Mouse (Mus musculus) kidney, adult 2 months (tissue): Measurements from ENCODE around the gene Cdc42. TPM values are rescaled to one million over a fixed set of nuclear protein-coding genes. Genes with fewer than 3 reads are reported as not detected.

Experiments
- DNase-seq: peaks from one replicate; pipeline ENCODE4 v3.0.0; 2021
- H3K27ac ChIP-seq: fragments of 200-500 bp; 2 replicates; pipeline ENCODE4 v1.5.1; 2012; ENCODE audit warnings: low read depth, low read length, control low read depth, inconsistent platforms; ENCODE audit not compliant: insufficient read depth
- H3K27me3 ChIP-seq: fragments of 200-500 bp; replicated peaks from 2 replicates; pipeline ENCODE4 v1.6.1; 2012; ENCODE audit warnings: mild to moderate bottlenecking, moderate library complexity, low read length, inconsistent platforms; ENCODE audit not compliant: control insufficient read depth, insufficient read depth
- H3K36me3 ChIP-seq: fragments of 200-500 bp; 2 replicates; pipeline ENCODE4 v1.6.1; 2012; ENCODE audit warnings: mild to moderate bottlenecking, moderate library complexity, low read length, inconsistent platforms; ENCODE audit not compliant: control insufficient read depth, insufficient read depth
- H3K4me1 ChIP-seq: fragments of 200-500 bp; 2 replicates; pipeline ENCODE4 v1.6.1; 2011; ENCODE audit warnings: low read length; ENCODE audit not compliant: control insufficient read depth, insufficient read depth
- H3K4me3 ChIP-seq: fragments of 200-500 bp; 2 replicates; pipeline ENCODE4 v1.5.1; 2011; ENCODE audit warnings: mild to moderate bottlenecking, low read depth, low read length, control low read depth; ENCODE audit not compliant: insufficient read depth
- CTCF ChIP-seq: fragments of 200-500 bp; conservative IDR thresholded peaks from 2 replicates; pipeline ENCODE4 v1.5.1; 2011; ENCODE audit warnings: low read depth, mild to moderate bottlenecking, control low read depth, low read length, moderate library complexity, mixed read lengths; ENCODE audit not compliant: insufficient read depth, insufficient read length
- POLR2A ChIP-seq: fragments of 200-500 bp; IDR thresholded peaks from one replicate; pipeline ENCODE4 v1.6.1; 2011; ENCODE audit warnings: low read depth, low read length, control low read depth
- WGBS: fragments of 180-500 bp; shearing (Covaris S2); methylation state at CpG from one replicate; pipeline ENCODE4 v1.1.7; 2018; 5-methylcytosine and 5-hydroxymethylcytosine counted together
- polyA plus RNA-seq: library from polyadenylated mRNA; depleted of rRNA; stranded (reverse); fragments of >200 nt; gene quantifications from 2 replicates; pipeline ENCODE4 v1.2.3, GENCODE M21; 2012; rRNA removed

Cdc42 gene
- polyA plus RNA-seq, 1 experiment = 116 TPM

DNA sequence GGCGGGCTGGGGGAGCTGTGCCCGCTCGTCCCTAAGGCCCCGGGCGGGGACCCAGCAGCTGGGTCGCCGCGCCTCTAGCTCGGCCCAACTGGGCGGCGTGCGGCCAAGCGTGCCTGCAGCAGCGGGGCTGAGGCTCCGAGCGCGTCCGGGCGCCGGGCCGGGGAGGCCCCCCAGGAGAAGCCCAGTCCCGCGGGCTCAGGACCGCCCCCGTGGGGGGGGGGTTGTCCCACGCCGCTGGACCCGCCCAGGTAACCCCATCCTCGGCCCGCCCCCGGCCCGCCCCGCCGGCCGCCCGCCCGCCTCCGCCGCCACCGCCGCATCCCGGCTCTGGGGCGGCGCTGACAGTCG lies 80.4 kb downstream of the Cdc42 start, which contains the start of gene Wnt4:
Gene Wnt4 (plus strand): TSS at position 324 of the 348 bp plus-strand sequence.
- H3K4me1 ChIP-seq = no peaks in the 10 kb centered on the region
- peak; percentile 34 for DNase-seq
- H3K4me3 ChIP-seq = peak within 1 kb of the TSS; percentile 39
- H3K27ac ChIP-seq = no peak within 1 kb of the TSS
- WGBS = 6% methylated on average over 34 of the region's 45 CpGs
- no peaks in the 10 kb centered on the region for H3K36me3 ChIP-seq
- no peak for TF ChIP-seq POLR2A
- no peak for TF ChIP-seq CTCF
- H3K27me3 ChIP-seq = peaks cover 2% of the 10 kb centered on the region

DNA sequence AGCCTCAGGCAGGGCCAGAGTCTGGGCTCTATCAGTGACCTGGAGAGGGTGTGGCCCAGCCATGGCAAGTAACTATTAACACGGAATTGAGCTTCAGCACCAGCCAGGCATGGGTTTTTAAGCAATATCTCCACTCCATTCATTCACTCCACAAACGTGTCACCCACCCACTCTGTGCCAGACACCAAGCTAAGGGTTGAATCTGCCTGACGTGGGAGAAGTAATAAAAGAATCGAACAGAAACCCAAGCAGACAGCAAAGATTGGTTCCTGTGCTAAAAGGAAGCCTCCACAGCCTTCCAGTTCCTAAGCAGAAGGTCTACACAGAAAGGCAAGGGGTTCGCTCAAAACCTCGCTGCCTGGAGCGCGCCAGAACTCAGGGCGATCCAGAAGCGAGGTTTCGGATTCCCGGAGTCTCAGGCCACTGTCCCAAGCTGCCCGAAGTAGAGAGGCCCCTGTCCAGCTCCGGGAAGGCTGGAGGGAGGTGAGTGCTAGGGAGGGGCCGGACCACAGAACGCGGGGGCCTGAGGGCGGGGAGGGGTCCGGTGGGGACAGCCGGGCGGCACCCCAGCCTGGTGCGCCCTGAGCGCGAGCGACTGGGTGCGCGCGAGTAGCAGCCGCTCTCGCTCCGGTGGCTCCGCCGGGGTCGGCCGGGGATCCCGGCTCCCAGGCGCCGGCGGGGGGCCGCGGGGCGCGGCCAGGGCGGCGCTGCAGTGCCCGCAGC lies 80.9 kb downstream of the Cdc42 start:
- H3K27ac ChIP-seq = no peak overlapping the region
- no peaks in the 10 kb centered on the region for H3K36me3 ChIP-seq
- H3K4me3 ChIP-seq = peak overlapping the region; percentile 39
- no peaks in the 10 kb centered on the region for H3K4me1 ChIP-seq
- DNase-seq = no peak
- TF ChIP-seq CTCF (no peak), POLR2A (no peak)
- H3K27me3 ChIP-seq = peaks cover 2% of the 10 kb centered on the region
- 3% methylated on average over 46 of the region's 46 CpGs for whole genome bisulfite sequencing

DNA sequence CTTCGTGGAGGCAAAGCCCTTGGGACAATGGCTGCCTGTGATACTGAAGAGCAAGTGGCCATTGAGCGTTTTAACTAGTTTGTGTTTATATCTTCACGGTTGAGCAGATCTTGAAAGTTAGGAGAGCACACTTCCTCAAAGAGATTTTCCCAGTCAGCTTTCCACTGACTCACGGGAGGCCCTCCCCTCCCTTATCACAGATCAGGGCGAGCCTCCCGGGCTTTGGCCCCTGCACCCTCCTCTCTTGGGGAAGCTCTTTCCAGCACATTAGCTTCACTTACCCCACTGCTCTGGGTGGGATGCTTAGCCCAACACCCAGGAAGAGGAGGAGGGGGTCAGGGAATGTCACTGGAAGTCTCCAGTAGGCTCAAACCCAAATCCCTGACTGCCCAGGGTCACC lies 83.2 kb downstream of the Cdc42 start:
- Histone ChIP-seq H3K4me3 (no peak overlapping the region), H3K27ac (no peak overlapping the region)

DNA sequence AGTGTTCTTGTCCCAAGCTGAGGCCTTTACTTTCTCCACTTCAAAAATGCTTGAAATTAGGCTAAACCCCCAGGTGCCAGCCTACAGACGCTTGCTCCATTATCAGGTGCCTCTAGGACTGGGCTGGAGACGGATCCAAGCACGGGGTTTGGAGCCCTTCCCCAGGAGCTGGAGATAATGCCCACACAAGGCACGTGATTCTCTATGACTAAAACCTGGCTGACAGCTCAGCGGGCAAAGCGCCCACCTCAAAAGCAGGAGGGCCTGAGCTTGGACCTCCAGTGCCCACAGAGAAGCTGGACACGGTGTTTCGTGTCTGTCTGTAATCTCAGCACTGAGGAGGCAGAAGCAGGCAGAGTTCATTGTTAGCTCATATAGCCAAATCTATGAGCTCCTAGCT lies 85.7 kb downstream of the Cdc42 start:
- 89% methylated on average over 8 of the region's 8 CpGs for WGBS

More for the DNA sequence above, 83.2 kb downstream of the Cdc42 start:
- Histone ChIP-seq H3K36me3 (no peaks in the 10 kb centered on the region), H3K4me1 (no peaks in the 10 kb centered on the region), H3K27me3 (peaks cover 2% of the 10 kb centered on the region)
- no peak for DNase-seq
- WGBS = 23% methylated on average over 6 of the region's 6 CpGs
- TF ChIP-seq CTCF (no peak), POLR2A (no peak)

More for the DNA sequence above, 85.7 kb downstream of the Cdc42 start:
- H3K36me3 ChIP-seq = no peaks in the 10 kb centered on the region
- TF ChIP-seq CTCF (no peak), POLR2A (no peak)
- no peak overlapping the region for H3K4me3 ChIP-seq
- H3K4me1 ChIP-seq = no peaks in the 10 kb centered on the region
- no peak for DNase-seq
- H3K27ac ChIP-seq = no peak overlapping the region
- H3K27me3 ChIP-seq = no peaks in the 10 kb centered on the region; the same call in 1 of the 2 replicates

Other genes starting within 250 kb of the Cdc42 start
- gene Wnt4, start 80.2 kb downstream of the Cdc42 start, polyA plus RNA-seq = 2.1 and 3.3 TPM in 2 replicates
- not detected in 2 replicates for gene Cela3a, start 52.1 kb upstream of the Cdc42 start, polyA plus RNA-seq
- not detected in 2 replicates for gene Cela3b, start 72.8 kb upstream of the Cdc42 start, polyA plus RNA-seq
- gene 1700013G24Rik, start 95.6 kb upstream of the Cdc42 start, polyA plus RNA-seq = 0.22 and 0.46 TPM in 2 replicates
- 29.7 and 34.7 TPM in 2 replicates for gene Hspg2, start 111.0 kb upstream of the Cdc42 start, polyA plus RNA-seq
- not detected in 2 replicates for gene Ldlrad2, start 216.8 kb upstream of the Cdc42 start, polyA plus RNA-seq
- 38.6 and 39.5 TPM in 2 replicates for gene Usp48, start 236.0 kb upstream of the Cdc42 start, polyA plus RNA-seq